Mouse (Mus musculus): ENCODE measurements around the gene Dpp7. TPM values are rescaled to one million over a fixed set of nuclear protein-coding genes. Genes with fewer than 3 reads are reported as not detected.

Gene Dpp7
- polyA plus RNA-seq, 1 experiment: 32.9 TPM

- Histone ChIP-seq H3K4me1 (ENCODE audit: control insufficient read depth, insufficient read depth, low read length) (no peaks in the 10 kb centered on the region), H3K27ac (ENCODE audit: insufficient read depth, low read length) (peak within 1 kb of the TSS; percentile 10), H3K4me3 (ENCODE audit: insufficient read depth, low read length) (peak within 1 kb of the TSS; percentile 73)
- TF ChIP-seq CTCF (IDR thresholded peaks at IDR 0.05; ENCODE audit: borderline replicate concordance, insufficient read depth, low read length) (no peak), POLR2A (IDR thresholded peaks at IDR 0.05; ENCODE audit: low read depth, low read length) (peak; percentile 77)
Observed at GRCm38 (mm10) chr2:25371764-25372643, 15.8 kb upstream of the Dpp7 start, which contains the start of gene Sapcd2. TSS of gene Sapcd2 (plus strand) at chr2:25372321.

GRCm38 (mm10) chr2:25369996-25370395 is 13.8 kb upstream of the Dpp7 start:
- Histone ChIP-seq H3K4me3 (ENCODE audit: insufficient read depth, low read length) (no peak overlapping the region), H3K4me1 (ENCODE audit: control insufficient read depth, insufficient read depth, low read length) (no peaks in the 10 kb centered on the region), H3K27ac (ENCODE audit: insufficient read depth, low read length) (no peak overlapping the region)
- TF ChIP-seq POLR2A (IDR thresholded peaks at IDR 0.05; ENCODE audit: low read depth, low read length): no peak
- TF ChIP-seq CTCF (IDR thresholded peaks at IDR 0.05; ENCODE audit: borderline replicate concordance, insufficient read depth, low read length): no peak

DNA sequence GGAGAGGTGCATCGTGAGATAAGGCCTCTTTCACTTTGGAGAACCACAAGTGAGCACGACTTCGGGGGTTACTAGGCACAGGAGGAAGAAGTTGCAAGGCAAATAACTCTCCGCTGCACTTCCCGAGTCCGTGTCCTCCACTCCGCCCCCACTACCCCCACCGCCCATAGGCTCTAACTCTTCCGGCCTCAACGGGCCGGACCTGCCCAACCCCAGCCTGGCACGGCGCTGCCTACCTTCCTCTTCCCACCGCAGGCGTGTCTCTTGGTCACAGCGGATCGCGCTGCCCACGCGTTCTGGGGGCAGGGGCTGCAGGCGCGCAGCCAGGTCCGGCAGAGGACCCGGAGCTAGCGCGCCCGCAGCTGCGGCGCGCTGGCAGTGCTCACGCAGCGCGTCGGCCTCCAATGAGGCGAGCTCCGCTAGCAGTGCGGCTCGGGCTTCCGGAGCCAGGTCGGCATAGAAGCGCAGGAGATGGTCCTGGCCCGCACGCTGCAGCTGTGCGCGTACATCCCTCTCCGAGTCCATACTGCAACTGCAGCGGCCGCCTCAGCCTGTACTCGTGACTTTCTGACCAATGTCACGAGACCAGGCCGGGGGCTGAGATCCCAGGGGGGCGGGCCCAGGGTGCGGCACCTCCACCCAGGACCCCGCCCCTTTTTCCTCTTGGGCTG is 9.1 kb upstream of the Dpp7 start, which contains the start of gene Uap1l1:
Gene Uap1l1, minus strand, starts transcription at position 592 of the 671 bp plus-strand sequence.
- TF ChIP-seq POLR2A (IDR thresholded peaks at IDR 0.05; ENCODE audit: low read depth, low read length) (peak; percentile 96), CTCF (IDR thresholded peaks at IDR 0.05; ENCODE audit: borderline replicate concordance, insufficient read depth, low read length) (no peak)
- Histone ChIP-seq H3K4me3 (ENCODE audit: insufficient read depth, low read length) (peak within 1 kb of the TSS; percentile 90), H3K4me1 (ENCODE audit: control insufficient read depth, insufficient read depth, low read length) (0 out of 2 replicates have a peak, but pooled peaks cover 9% of the 10 kb centered on the region), H3K27ac (ENCODE audit: insufficient read depth, low read length) (peak within 1 kb of the TSS; percentile 29)

- no peak overlapping the region for H3K27ac ChIP-seq (ENCODE audit: insufficient read depth, low read length)
- H3K4me3 ChIP-seq (ENCODE audit: insufficient read depth, low read length): peak overlapping the region; percentile 90
- H3K4me1 ChIP-seq (ENCODE audit: control insufficient read depth, insufficient read depth, low read length): 0 out of 2 replicates have a peak, but pooled peaks cover 9% of the 10 kb centered on the region
- TF ChIP-seq CTCF (IDR thresholded peaks at IDR 0.05; ENCODE audit: borderline replicate concordance, insufficient read depth, low read length) (no peak), POLR2A (IDR thresholded peaks at IDR 0.05; ENCODE audit: low read depth, low read length) (no peak)
Observed at GRCm38 (mm10) chr2:25364761-25365090, 8.6 kb upstream of the Dpp7 start.

DNA sequence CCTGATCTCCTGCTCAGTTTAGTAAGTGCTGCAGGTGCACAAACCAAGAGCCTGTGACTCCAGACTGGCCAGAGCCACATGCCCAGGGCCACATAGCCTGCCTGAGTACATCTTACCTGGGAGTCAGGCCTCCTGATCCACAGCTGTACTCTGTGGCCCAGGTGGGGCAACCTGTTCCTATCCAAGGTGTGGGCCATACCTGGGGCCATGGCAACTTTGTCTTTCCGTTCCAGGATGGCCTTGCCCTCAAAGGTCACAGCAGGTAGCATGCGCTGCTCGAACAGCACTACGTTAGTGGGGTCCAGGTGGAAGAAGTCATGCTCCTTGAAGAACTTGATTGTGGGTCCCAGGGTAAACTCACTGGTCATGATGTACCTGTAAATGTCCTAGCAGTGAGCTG is 8.2 kb upstream of the Dpp7 start:
- Histone ChIP-seq H3K4me3 (ENCODE audit: insufficient read depth, low read length) (peak overlapping the region; percentile 90), H3K27ac (ENCODE audit: insufficient read depth, low read length) (no peak overlapping the region), H3K4me1 (ENCODE audit: control insufficient read depth, insufficient read depth, low read length) (0 out of 2 replicates have a peak, but pooled peaks cover 9% of the 10 kb centered on the region)
- TF ChIP-seq CTCF (IDR thresholded peaks at IDR 0.05; ENCODE audit: borderline replicate concordance, insufficient read depth, low read length) (no peak), POLR2A (IDR thresholded peaks at IDR 0.05; ENCODE audit: low read depth, low read length) (no peak)

- TF ChIP-seq POLR2A (IDR thresholded peaks at IDR 0.05; ENCODE audit: low read depth, low read length) (no peak), CTCF (IDR thresholded peaks at IDR 0.05; ENCODE audit: borderline replicate concordance, insufficient read depth, low read length) (no peak)
- Histone ChIP-seq H3K4me3 (ENCODE audit: insufficient read depth, low read length) (peak overlapping the region; percentile 90; the same call in 1 of the 2 replicates), H3K27ac (ENCODE audit: insufficient read depth, low read length) (no peak overlapping the region), H3K4me1 (ENCODE audit: control insufficient read depth, insufficient read depth, low read length) (0 out of 2 replicates have a peak, but pooled peaks cover 9% of the 10 kb centered on the region)
Observed at GRCm38 (mm10) chr2:25363478-25364178, 7.5 kb upstream of the Dpp7 start.

DNA sequence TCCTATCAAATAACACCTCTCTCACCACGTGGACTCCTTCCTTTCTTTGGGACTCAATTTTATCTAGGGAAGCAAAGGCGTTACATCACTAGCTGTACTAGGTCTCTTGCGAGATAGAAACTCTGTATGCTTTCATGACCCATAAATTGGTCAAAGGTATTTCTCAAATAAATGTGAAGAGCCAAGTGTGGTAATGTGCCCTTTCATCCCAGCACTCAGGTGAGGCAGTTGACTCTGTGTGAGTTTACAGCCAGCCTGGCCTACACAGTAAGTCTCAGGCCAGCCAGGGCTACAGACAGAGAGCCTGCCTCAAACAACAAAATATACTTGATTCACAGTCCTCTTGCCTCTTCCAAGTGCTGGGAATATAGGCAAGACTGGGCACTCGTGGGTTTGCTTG is 3.7 kb upstream of the Dpp7 start:
- no peak for TF ChIP-seq POLR2A (IDR thresholded peaks at IDR 0.05; ENCODE audit: low read depth, low read length)
- TF ChIP-seq CTCF (IDR thresholded peaks at IDR 0.05; ENCODE audit: borderline replicate concordance, insufficient read depth, low read length): no peak
- Histone ChIP-seq H3K4me1 (ENCODE audit: control insufficient read depth, insufficient read depth, low read length) (peaks cover 11% of the 10 kb centered on the region; the same call in 1 of the 2 replicates), H3K27ac (ENCODE audit: insufficient read depth, low read length) (no peak overlapping the region), H3K4me3 (ENCODE audit: insufficient read depth, low read length) (no peak overlapping the region)

DNA sequence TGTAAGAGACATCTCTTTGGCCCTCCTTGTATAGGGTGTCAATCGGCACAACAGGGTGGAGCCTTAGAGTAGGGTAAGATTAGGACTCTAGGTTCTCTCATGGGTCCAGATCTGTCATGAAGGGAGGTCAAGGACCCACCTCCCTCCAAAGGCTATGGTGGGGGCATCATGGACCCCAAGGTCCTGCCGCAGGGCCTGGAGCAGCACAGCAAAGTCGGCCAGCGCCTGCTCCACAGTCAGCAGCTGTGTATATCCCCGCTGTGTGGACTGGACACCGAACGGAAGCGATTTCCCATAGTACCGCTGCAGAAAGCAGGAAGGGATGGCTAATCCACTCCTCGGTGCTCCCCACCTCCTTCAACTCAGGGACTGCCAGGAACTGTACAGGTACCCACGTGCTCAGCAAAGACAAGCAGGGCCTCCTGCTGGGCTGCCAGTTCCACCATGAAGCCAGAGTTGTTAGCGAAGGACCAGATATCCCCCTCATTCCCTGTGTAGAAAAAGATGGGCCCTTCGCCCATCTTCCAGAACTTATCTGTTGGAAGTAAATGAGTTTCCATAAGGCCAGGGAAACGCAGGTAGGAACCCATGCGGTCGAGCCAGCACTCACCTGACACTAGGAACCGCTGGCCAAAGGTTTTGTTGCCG is 616 bp downstream of the Dpp7 start:
- peak overlapping the region; percentile 68 for H3K4me3 ChIP-seq (ENCODE audit: insufficient read depth, low read length)
- H3K4me1 ChIP-seq (ENCODE audit: control insufficient read depth, insufficient read depth, low read length): peaks cover 2% of the 10 kb centered on the region; the same call in 1 of the 2 replicates
- TF ChIP-seq POLR2A (IDR thresholded peaks at IDR 0.05; ENCODE audit: low read depth, low read length) (no peak), CTCF (IDR thresholded peaks at IDR 0.05; ENCODE audit: borderline replicate concordance, insufficient read depth, low read length) (no peak)
- no peak overlapping the region for H3K27ac ChIP-seq (ENCODE audit: insufficient read depth, low read length)

- H3K4me3 ChIP-seq (ENCODE audit: insufficient read depth, low read length): no peak overlapping the region
- H3K27ac ChIP-seq (ENCODE audit: insufficient read depth, low read length): no peak overlapping the region
- TF ChIP-seq POLR2A (IDR thresholded peaks at IDR 0.05; ENCODE audit: low read depth, low read length): no peak
- TF ChIP-seq CTCF (IDR thresholded peaks at IDR 0.05; ENCODE audit: borderline replicate concordance, insufficient read depth, low read length): no peak
- peaks cover 2% of the 10 kb centered on the region; the same call in 1 of the 2 replicates for H3K4me1 ChIP-seq (ENCODE audit: control insufficient read depth, insufficient read depth, low read length)
Observed at GRCm38 (mm10) chr2:25354211-25354610, 1.9 kb downstream of the Dpp7 start.
